8 mouse cellular contexts compared by ENCODE assay signal in the genomic region with DNA sequence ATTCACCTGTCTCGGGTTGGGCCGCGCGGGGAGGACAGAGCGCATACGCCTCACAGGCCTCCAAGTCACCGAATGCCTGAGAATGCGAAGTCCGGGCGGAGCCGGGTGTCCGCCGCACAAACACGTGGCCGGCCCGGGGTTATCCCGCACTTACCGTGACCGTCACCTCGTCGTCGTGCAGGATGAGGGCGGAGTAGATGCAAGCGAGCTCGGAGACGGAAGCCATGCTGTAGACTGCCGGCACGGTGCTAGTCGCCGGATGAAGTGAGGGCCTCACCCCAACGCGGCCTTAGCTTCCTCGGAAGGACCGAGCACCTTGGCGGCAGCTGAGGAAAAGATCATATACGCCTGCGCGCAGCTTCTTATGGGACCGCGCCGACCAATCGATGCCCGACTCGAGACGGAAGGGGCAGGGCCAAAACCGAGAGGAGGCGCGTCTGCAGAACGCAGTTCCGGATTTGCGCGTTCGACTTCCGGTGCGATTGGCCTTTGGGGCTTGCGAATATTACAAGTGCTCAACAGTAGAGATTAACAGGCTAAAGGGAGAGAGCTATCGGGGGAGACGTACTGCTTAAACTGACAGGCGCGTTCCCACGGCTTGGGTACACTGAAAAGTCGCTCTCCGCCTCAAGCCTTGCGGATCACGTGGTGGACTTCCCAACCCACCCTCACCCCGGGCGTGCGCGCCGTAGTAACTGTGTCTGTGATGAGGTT. TPM values are rescaled to one million over a fixed set of nuclear protein-coding genes. Genes with fewer than 3 reads are reported as not detected.
DNase-seq lines count a peak whose midpoint lies in the region; ATAC-seq lines count a peak whose summit lies in the region.

TSS of gene Rplp1 (minus strand) at position 340 of the 714 bp plus-strand sequence.

- no peaks in the 10 kb centered on the region for H3K9me3 ChIP-seq in forebrain, embryonic 14.5 days (replicated peaks; ENCODE audit: control insufficient read depth, low read length)
- no peaks in the 10 kb centered on the region for H3K9me3 ChIP-seq in neural tube, embryonic 15.5 days (replicated peaks)

- peaks cover 7% of the 10 kb centered on the region for H3K4me1 ChIP-seq in forebrain, embryonic 14.5 days (ENCODE audit: control insufficient read depth, insufficient read depth, low read length)
- peaks cover 21% of the 10 kb centered on the region for H3K4me1 ChIP-seq in neural tube, embryonic 15.5 days

- peak within 1 kb of the TSS; percentile 85 for H3K9ac ChIP-seq in forebrain, embryonic 14.5 days (ENCODE audit: low read length)
- H3K9ac ChIP-seq in neural tube, embryonic 15.5 days (replicated peaks): peak within 1 kb of the TSS; percentile 90

- ATAC-seq in forebrain, embryonic 14.5 days: peak; percentile 98
- peak; percentile 97 for ATAC-seq in neural tube, embryonic 15.5 days (ENCODE audit: low FRiP score)

- no peaks in the 10 kb centered on the region for H3K27me3 ChIP-seq in forebrain, embryonic 14.5 days (replicated peaks; ENCODE audit: control insufficient read depth, insufficient read depth, low read length)
- H3K27me3 ChIP-seq in neural tube, embryonic 15.5 days (replicated peaks): no peaks in the 10 kb centered on the region

- H3K4me2 ChIP-seq in forebrain, embryonic 14.5 days (ENCODE audit: low read length): peak within 1 kb of the TSS; percentile 90
- H3K4me2 ChIP-seq in neural tube, embryonic 15.5 days: peak within 1 kb of the TSS; percentile 85

- peaks cover 52% of the 10 kb centered on the region for H3K36me3 ChIP-seq in forebrain, embryonic 14.5 days (ENCODE audit: control insufficient read depth, insufficient read depth, low read length)
- peaks cover 23% of the 10 kb centered on the region for H3K36me3 ChIP-seq in neural tube, embryonic 15.5 days

- intact Hi-C loops in heart, postnatal 14 days (cut with DNase I): no loop called here

- peak within 1 kb of the TSS; percentile 90 for H3K4me3 ChIP-seq in forebrain, embryonic 14.5 days (ENCODE audit: low read depth, low read length)
- H3K4me3 ChIP-seq in neural tube, embryonic 15.5 days (replicated peaks): peak within 1 kb of the TSS; percentile 92

- peak within 1 kb of the TSS; percentile 92 for H3K27ac ChIP-seq in forebrain, embryonic 14.5 days (ENCODE audit: low read depth, low read length)
- H3K27ac ChIP-seq in neural tube, embryonic 15.5 days (replicated peaks): peak within 1 kb of the TSS; percentile 91

- peak; percentile 96 for DNase-seq in ES-CJ7 (ENCODE audit: low read depth, low spot score)
- DNase-seq in cerebellum, adult 11 months: peak; percentile 94
- peak; percentile 99 for DNase-seq in forebrain, embryonic 14.5 days (ENCODE audit: low spot score)
- DNase-seq in heart, postnatal 14 days: peak; percentile 94
- DNase-seq in layer of hippocampus, adult 11-12 months (ENCODE audit: low spot score): peak; percentile 96
- peak; percentile 97 for DNase-seq in lung, adult 18-20 months
- DNase-seq in testis, postnatal 14 days (ENCODE audit: low spot score): peak; percentile 97

- under 1% methylated on average over 68 of the region's 70 CpGs for WGBS in forebrain, embryonic 14.5 days
- under 1% methylated on average over 70 of the region's 70 CpGs for WGBS in neural tube, embryonic 15.5 days

RNA-seq across cellular contexts. Expression of gene Rplp1, which starts in this region (rescaled TPM):
- 964 and 1,342 TPM in 2 replicates for polyA plus RNA-seq in forebrain, embryonic 14.5 days (2014; fragmentation: Nextera tagmentation; extraction: Ambion mirVana)
- 1,000 to 10,000 TPM; 1,416 to 1,506 TPM for total RNA-seq in heart, postnatal 14 days (2021)
- 998 and 1,098 TPM in 2 replicates for polyA plus RNA-seq in neural tube, embryonic 15.5 days (2015; fragmentation: Nextera tagmentation; extraction: Ambion mirVana)

Comparison
In these comparisons a context has a peak if more than half of its experiments do, and no peak if none do; other contexts are left out.
1. Peak in every context shown above with its lines: DNase-seq, ATAC-seq, H3K4me3 ChIP-seq and H3K27ac ChIP-seq.